In genomic region chr17:46553926-46554325, GRCm38 (mm10) we compare ENCODE assay signal across 8 mouse cellular contexts. TPM values are rescaled to one million over a fixed set of nuclear protein-coding genes. Genes with fewer than 3 reads are reported as not detected.
DNase-seq lines count a peak whose midpoint lies in the region; ATAC-seq lines count a peak whose summit lies in the region.

No protein-coding gene starts in this region.

- peaks cover 70% of the 10 kb centered on the region for H3K4me1 ChIP-seq in megakaryocyte, embryonic 14.5 days
- H3K4me1 ChIP-seq in limb, embryonic 15.5 days, result peaks cover 41% of the 10 kb centered on the region

- H3K4me2 ChIP-seq in limb, embryonic 15.5 days, result peak overlapping the region; percentile 87

- no peak for ATAC-seq in megakaryocyte, adult 5-6 weeks (ENCODE audit: poor library complexity, severe bottlenecking)
- ATAC-seq in limb, embryonic 15.5 days (ENCODE audit: insufficient number of reproducible peaks, low FRiP score, low TSS enrichment, low read depth), result no peak

- peaks cover 48% of the 10 kb centered on the region for H3K36me3 ChIP-seq in megakaryocyte, embryonic 14.5 days (replicated peaks; ENCODE audit: low read length)
- H3K36me3 ChIP-seq in limb, embryonic 15.5 days, result peaks cover 30% of the 10 kb centered on the region

- H3K4me3 ChIP-seq in megakaryocyte, embryonic 14.5 days (replicated peaks), result peak overlapping the region; percentile 97
- H3K4me3 ChIP-seq in limb, embryonic 15.5 days, result peak overlapping the region; percentile 98

- no peaks in the 10 kb centered on the region for H3K9me3 ChIP-seq in megakaryocyte, embryonic 14.5 days
- H3K9me3 ChIP-seq in limb, embryonic 15.5 days, result no peaks in the 10 kb centered on the region

- no peaks in the 10 kb centered on the region for H3K27me3 ChIP-seq in megakaryocyte, embryonic 14.5 days (replicated peaks)
- no peaks in the 10 kb centered on the region for H3K27me3 ChIP-seq in limb, embryonic 15.5 days

- peak overlapping the region; percentile 92; the same call in 1 of the 2 replicates for H3K27ac ChIP-seq in limb, embryonic 15.5 days

- DNase-seq in cerebellum, adult 8-10 months, result peak; percentile 19
- no peak for DNase-seq in cerebellum, postnatal 14 days
- DNase-seq in thymus, postnatal 10 days (ENCODE audit: low spot score in 2 of 2), result no peak
- no peak for DNase-seq in MN1 (ENCODE audit: low spot score)
- no peak for DNase-seq in gastrocnemius, postnatal 4 days (ENCODE audit: low spot score in 2 of 2)

- WGBS in limb, embryonic 15.5 days, result 61% methylated on average over 3 of the region's 3 CpGs

- no peak overlapping the region for H3K9ac ChIP-seq in limb, embryonic 15.5 days

RNA-seq across cellular contexts. Expression of gene Srf, which starts 2.0 kb away (rescaled TPM):
- 148 and 196 TPM in 2 replicates for polyA plus RNA-seq in megakaryocyte, embryonic 14.5 days (2012; ENCODE audit: insufficient read depth, low replicate concordance)
- total RNA-seq in megakaryocyte, adult 5-6 weeks (2015), result 28.5 and 34.0 TPM in 2 replicates
- total RNA-seq in megakaryocyte, adult 5-6 weeks (2017), result 23.7 and 36.3 TPM in 2 replicates
- 6.4 and 7.1 TPM in 2 replicates for polyA plus RNA-seq in limb, embryonic 15.5 days (2015; fragmentation: Nextera tagmentation; extraction: Ambion mirVana)
- 10 to 100 TPM; 81.5 to 84.4 TPM for total RNA-seq in gastrocnemius, postnatal 4 days (2021)

RNA-seq across cellular contexts. Expression of gene Cul9, which starts 7.7 kb away (rescaled TPM):
- 2.4 and 6.0 TPM in 2 replicates for polyA plus RNA-seq in megakaryocyte, embryonic 14.5 days (2012; ENCODE audit: insufficient read depth, low replicate concordance)
- 2.7 and 4.3 TPM in 2 replicates for total RNA-seq in megakaryocyte, adult 5-6 weeks (2015)
- 1.7 and 4.4 TPM in 2 replicates for total RNA-seq in megakaryocyte, adult 5-6 weeks (2017)
- polyA plus RNA-seq in limb, embryonic 15.5 days (2015; fragmentation: Nextera tagmentation; extraction: Ambion mirVana), result 5.2 and 7.5 TPM in 2 replicates
- 10 to 100 TPM; 13.5 to 15.0 TPM for total RNA-seq in gastrocnemius, postnatal 4 days (2021)

RNA-seq across cellular contexts. Expression of gene Dnph1, which starts 57.4 kb away (rescaled TPM):
- 6.5 and 14.6 TPM in 2 replicates for polyA plus RNA-seq in megakaryocyte, embryonic 14.5 days (2012; ENCODE audit: insufficient read depth, low replicate concordance)
- 10.1 and 10.4 TPM in 2 replicates for total RNA-seq in megakaryocyte, adult 5-6 weeks (2015)
- 4.3 and 5.9 TPM in 2 replicates for total RNA-seq in megakaryocyte, adult 5-6 weeks (2017)
- 29.3 and 33.8 TPM in 2 replicates for polyA plus RNA-seq in limb, embryonic 15.5 days (2015; fragmentation: Nextera tagmentation; extraction: Ambion mirVana)
- total RNA-seq in gastrocnemius, postnatal 4 days (2021), result 1 to 10 TPM; 3.6 to 5.2 TPM
